Mouse (Mus musculus) megakaryocyte, embryonic 14.5 days (primary cell): ENCODE results near the gene Ptprb. TPM values are rescaled to one million over a fixed set of nuclear protein-coding genes. Genes with fewer than 3 reads are reported as not detected.

Experiments
- H3K27me3 ChIP-seq: replicated peaks from 2 replicates; pipeline ENCODE3; 2012; ENCODE audit warnings: inconsistent platforms
- H3K36me3 ChIP-seq: replicated peaks from 2 replicates; pipeline ENCODE3; 2012; ENCODE audit warnings: low read length, inconsistent platforms, mixed read lengths
- H3K4me1 ChIP-seq: 2 replicates; pipeline ENCODE4 v1.6.1; 2012; ENCODE audit warnings: inconsistent platforms
- H3K4me3 ChIP-seq: replicated peaks from 2 replicates; pipeline ENCODE3; 2012; ENCODE audit warnings: moderate library complexity, mild to moderate bottlenecking, inconsistent platforms
- H3K9me3 ChIP-seq: 2 replicates; pipeline ENCODE4 v1.6.1; 2012; ENCODE audit warnings: inconsistent platforms
- FLI1 ChIP-seq: IDR thresholded peaks from 2 replicates; pipeline ENCODE4 v1.6.1; 2012; ENCODE audit warnings: low read length, inconsistent platforms, mixed read lengths
- GATA1 ChIP-seq: IDR thresholded peaks from 3 replicates; pipeline ENCODE4 v1.6.1; 2012; ENCODE audit warnings: mixed read lengths, low read length, inconsistent platforms, borderline replicate concordance
- polyA plus RNA-seq: library from polyadenylated mRNA; stranded (reverse); fragments of >175 nt; gene quantifications from 2 replicates; pipeline ENCODE4 v1.2.3, GENCODE M21; 2012; ENCODE audit warnings: low replicate concordance; ENCODE audit not compliant: insufficient read depth

The Ptprb gene
- polyA plus RNA-seq, 1 experiment: not detected

GRCm38 (mm10) chr10:116362645-116363044 lies 87.3 kb downstream of the Ptprb start:
- no peak for TF ChIP-seq GATA1
- no peak for TF ChIP-seq FLI1
- no peaks in the 10 kb centered on the region for H3K36me3 ChIP-seq
- no peaks in the 10 kb centered on the region for H3K9me3 ChIP-seq
- no peak overlapping the region for H3K4me3 ChIP-seq
- H3K4me1 ChIP-seq: no peaks in the 10 kb centered on the region
- no peaks in the 10 kb centered on the region for H3K27me3 ChIP-seq

GRCm38 (mm10) chr10:116364759-116365158 lies 89.4 kb downstream of the Ptprb start:
- H3K9me3 ChIP-seq: peaks cover 4% of the 10 kb centered on the region; the same call in 1 of the 2 replicates
- H3K4me1 ChIP-seq: no peaks in the 10 kb centered on the region
- TF ChIP-seq GATA1: no peak
- no peak for TF ChIP-seq FLI1
- no peak overlapping the region for H3K4me3 ChIP-seq
- no peaks in the 10 kb centered on the region for H3K27me3 ChIP-seq
- no peaks in the 10 kb centered on the region for H3K36me3 ChIP-seq

GRCm38 (mm10) chr10:116370991-116371725 lies 95.8 kb downstream of the Ptprb start:
- Histone ChIP-seq H3K27me3 (no peaks in the 10 kb centered on the region), H3K4me3 (no peak overlapping the region), H3K9me3 (peaks cover 12% of the 10 kb centered on the region; the same call in 1 of the 2 replicates), H3K36me3 (no peaks in the 10 kb centered on the region), H3K4me1 (no peaks in the 10 kb centered on the region)
- TF ChIP-seq GATA1: no peak
- TF ChIP-seq FLI1: no peak

- TF ChIP-seq FLI1 (no peak), GATA1 (no peak)
- H3K36me3 ChIP-seq: no peaks in the 10 kb centered on the region
- H3K27me3 ChIP-seq: no peaks in the 10 kb centered on the region
- no peak overlapping the region for H3K4me3 ChIP-seq
- H3K9me3 ChIP-seq: peaks cover 8% of the 10 kb centered on the region; the same call in 1 of the 2 replicates
- H3K4me1 ChIP-seq: no peaks in the 10 kb centered on the region
Measured at GRCm38 (mm10) chr10:116374111-116374510, 98.8 kb downstream of the Ptprb start.

- Histone ChIP-seq H3K27me3 (no peaks in the 10 kb centered on the region), H3K9me3 (no peaks in the 10 kb centered on the region), H3K4me1 (no peaks in the 10 kb centered on the region), H3K4me3 (no peak overlapping the region), H3K36me3 (no peaks in the 10 kb centered on the region)
- no peak for TF ChIP-seq FLI1
- no peak for TF ChIP-seq GATA1
Measured at GRCm38 (mm10) chr10:116376853-116377252, 101.5 kb downstream of the Ptprb start.

GRCm38 (mm10) chr10:116382826-116383685 lies 107.7 kb downstream of the Ptprb start:
- H3K27me3 ChIP-seq: no peaks in the 10 kb centered on the region
- no peak for TF ChIP-seq GATA1
- no peak for TF ChIP-seq FLI1
- no peaks in the 10 kb centered on the region for H3K36me3 ChIP-seq
- no peaks in the 10 kb centered on the region for H3K4me1 ChIP-seq
- H3K4me3 ChIP-seq: no peak overlapping the region
- H3K9me3 ChIP-seq: no peaks in the 10 kb centered on the region

GRCm38 (mm10) chr10:116384401-116384800 lies 109.1 kb downstream of the Ptprb start:
- Histone ChIP-seq H3K27me3 (no peaks in the 10 kb centered on the region), H3K36me3 (no peaks in the 10 kb centered on the region), H3K4me1 (no peaks in the 10 kb centered on the region), H3K9me3 (no peaks in the 10 kb centered on the region), H3K4me3 (no peak overlapping the region)
- no peak for TF ChIP-seq GATA1
- TF ChIP-seq FLI1: no peak

GRCm38 (mm10) chr10:116386391-116386885 lies 111.1 kb downstream of the Ptprb start:
- H3K36me3 ChIP-seq: no peaks in the 10 kb centered on the region
- H3K4me3 ChIP-seq: no peak overlapping the region
- H3K27me3 ChIP-seq: no peaks in the 10 kb centered on the region
- no peaks in the 10 kb centered on the region for H3K9me3 ChIP-seq
- H3K4me1 ChIP-seq: no peaks in the 10 kb centered on the region
- no peak for TF ChIP-seq FLI1
- TF ChIP-seq GATA1: no peak

- no peaks in the 10 kb centered on the region for H3K27me3 ChIP-seq
- H3K9me3 ChIP-seq: 0 out of 2 replicates have a peak, but pooled peaks cover 3% of the 10 kb centered on the region
- H3K36me3 ChIP-seq: no peaks in the 10 kb centered on the region
- TF ChIP-seq FLI1: no peak
- no peak for TF ChIP-seq GATA1
- H3K4me3 ChIP-seq: no peak overlapping the region
- H3K4me1 ChIP-seq: no peaks in the 10 kb centered on the region
Measured at GRCm38 (mm10) chr10:116388840-116389239, 113.5 kb downstream of the Ptprb start.
